In genomic region chr4:135518135-135518534, GRCm38 (mm10) we compare ENCODE assay signal across 24 mouse cellular contexts. TPM values are rescaled to one million over a fixed set of nuclear protein-coding genes. Genes with fewer than 3 reads are reported as not detected.
DNase-seq lines count a peak whose midpoint lies in the region; ATAC-seq and TF ChIP-seq lines count a peak whose summit lies in the region.
"Had no signal": no experiment of that assay in that cellular context is flagged by ENCODE, and none has a peak within 500 bp of the region (broad histone marks: within the 10 kb centered on the region; RNA-seq: fewer than 3 reads in every experiment).

No protein-coding gene starts in this region.

- 0 out of 2 replicates have a peak, but pooled peaks have one; percentile 23 for ATAC-seq in intestine, embryonic 16.5 days
- peak; percentile 15; the same call in 1 of the 2 replicates for ATAC-seq in stomach, embryonic 16.5 days (ENCODE audit: insufficient read depth, low FRiP score)
- no peak for ATAC-seq in midbrain, embryonic 13.5 days
- ATAC-seq: activated CD4-positive, CD25-positive, alpha-beta regulatory T cell, adult 4 months; forebrain, embryonic 13.5 days; forebrain, postnatal 0 days; Patski had no signal

- H3K27ac ChIP-seq in heart, adult 2 months = no peak overlapping the region
- H3K27ac ChIP-seq in intestine, embryonic 16.5 days (ENCODE audit: low read length) = no peak overlapping the region; the same call in 1 of the 2 replicates
- H3K27ac ChIP-seq in stomach, embryonic 16.5 days (ENCODE audit: low read length) = peak overlapping the region; percentile 74
- no peak overlapping the region for H3K27ac ChIP-seq in midbrain, embryonic 13.5 days
- H3K27ac ChIP-seq: embryonic facial prominence, embryonic 12.5 days; forebrain, embryonic 13.5 days; hindbrain, embryonic 10.5 days; hindbrain, embryonic 14.5 days had no signal

- intact Hi-C loops in heart, adult 2 months (cut with DNase I) = loop anchor here (5.0 kb wide), 2 partner anchors 54 to 74 kb away; partner anchors contain the start of gene Grhl3

- no peaks in the 10 kb centered on the region for H3K4me1 ChIP-seq in heart, adult 2 months (ENCODE audit: control insufficient read depth, insufficient read depth, low read length)
- peaks cover 22% of the 10 kb centered on the region for H3K4me1 ChIP-seq in intestine, embryonic 16.5 days (ENCODE audit: control insufficient read depth, insufficient read depth, low read length)
- peaks cover 6% of the 10 kb centered on the region; the same call in 1 of the 2 replicates for H3K4me1 ChIP-seq in stomach, embryonic 16.5 days (ENCODE audit: control insufficient read depth, insufficient read depth, low read length)
- no peaks in the 10 kb centered on the region for H3K4me1 ChIP-seq in midbrain, embryonic 13.5 days (replicated peaks)
- H3K4me1 ChIP-seq: embryonic facial prominence, embryonic 12.5 days; forebrain, embryonic 13.5 days; heart, embryonic 12.5 days had no signal

- no peak for TF ChIP-seq EP300 in heart, adult 2 months (IDR thresholded peaks at IDR 0.05; ENCODE audit: insufficient read depth, low read depth, low read length)

- H3K4me3 ChIP-seq in heart, adult 2 months = no peak overlapping the region
- no peak overlapping the region for H3K4me3 ChIP-seq in intestine, embryonic 16.5 days (ENCODE audit: low read length)
- no peak overlapping the region for H3K4me3 ChIP-seq in stomach, embryonic 16.5 days (replicated peaks; ENCODE audit: low read length)
- H3K4me3 ChIP-seq in midbrain, embryonic 13.5 days (replicated peaks) = no peak overlapping the region
- H3K4me3 ChIP-seq: embryonic facial prominence, embryonic 12.5 days; forebrain, embryonic 13.5 days; heart, embryonic 12.5 days; hindbrain, embryonic 10.5 days had no signal

- DNase-seq in heart, adult 11 months = peak; percentile 76
- DNase-seq in heart, adult 2 months = no peak
- DNase-seq in adipocyte (ENCODE audit: low spot score) = peak; percentile 42
- no peak for DNase-seq in spleen, adult 18-20 months
- DNase-seq: adrenal gland, adult 2 months; adrenal gland, postnatal 25 days; cerebellum, adult 8-10 months; cerebellum, postnatal 14 days; forebrain, postnatal 0 days had no signal

- no peaks in the 10 kb centered on the region for H3K36me3 ChIP-seq in heart, adult 2 months (ENCODE audit: control insufficient read depth, insufficient read depth, low read length)
- H3K36me3 ChIP-seq in intestine, embryonic 16.5 days (ENCODE audit: control insufficient read depth, insufficient read depth, low read length) = no peaks in the 10 kb centered on the region
- H3K36me3 ChIP-seq in stomach, embryonic 16.5 days (ENCODE audit: control insufficient read depth, insufficient read depth, low read length) = no peaks in the 10 kb centered on the region
- H3K36me3 ChIP-seq in midbrain, embryonic 13.5 days = no peaks in the 10 kb centered on the region
- H3K36me3 ChIP-seq: embryonic facial prominence, embryonic 12.5 days; heart, embryonic 12.5 days; hindbrain, embryonic 10.5 days had no signal

- H3K4me2 ChIP-seq in intestine, embryonic 16.5 days (ENCODE audit: low read depth, low read length) = no peak overlapping the region
- no peak overlapping the region for H3K4me2 ChIP-seq in stomach, embryonic 16.5 days (ENCODE audit: low read depth, low read length)
- H3K4me2 ChIP-seq in midbrain, embryonic 13.5 days (replicated peaks) = no peak overlapping the region
- H3K4me2 ChIP-seq: embryonic facial prominence, embryonic 12.5 days; forebrain, embryonic 13.5 days; heart, embryonic 12.5 days; hindbrain, embryonic 14.5 days had no signal

- H3K79me2 ChIP-seq in heart, adult 2 months (replicated peaks; ENCODE audit: control insufficient read depth, insufficient read depth, low read length) = no peaks in the 10 kb centered on the region

- 75% methylated on average over 12 of the region's 12 CpGs for WGBS in heart, adult 2 months
- WGBS in intestine, embryonic 16.5 days = 57% methylated on average over 12 of the region's 12 CpGs
- WGBS in stomach, embryonic 16.5 days = 66% methylated on average over 12 of the region's 12 CpGs
- 81% methylated on average over 12 of the region's 12 CpGs for WGBS in midbrain, embryonic 13.5 days

- H3K27me3 ChIP-seq in heart, adult 2 months (ENCODE audit: control insufficient read depth, insufficient read depth, low read length) = no peaks in the 10 kb centered on the region; the same call in 1 of the 2 replicates
- no peaks in the 10 kb centered on the region; the same call in 1 of the 2 replicates for H3K27me3 ChIP-seq in intestine, embryonic 16.5 days (replicated peaks; ENCODE audit: control insufficient read depth, insufficient read depth, low read length)
- no peaks in the 10 kb centered on the region for H3K27me3 ChIP-seq in stomach, embryonic 16.5 days (ENCODE audit: control insufficient read depth, insufficient read depth, low read length)
- H3K27me3 ChIP-seq in midbrain, embryonic 13.5 days = peaks cover 22% of the 10 kb centered on the region
- H3K27me3 ChIP-seq: embryonic facial prominence, embryonic 12.5 days; forebrain, embryonic 13.5 days; Patski had no signal

- H3K9me3 ChIP-seq in intestine, embryonic 16.5 days (ENCODE audit: control insufficient read depth, low read length) = no peaks in the 10 kb centered on the region
- H3K9me3 ChIP-seq in stomach, embryonic 16.5 days (replicated peaks; ENCODE audit: control insufficient read depth, low read length) = no peaks in the 10 kb centered on the region
- no peaks in the 10 kb centered on the region; the same call in 1 of the 2 replicates for H3K9me3 ChIP-seq in midbrain, embryonic 13.5 days
- H3K9me3 ChIP-seq: embryonic facial prominence, embryonic 12.5 days; forebrain, embryonic 13.5 days; hindbrain, embryonic 10.5 days had no signal

- no peak overlapping the region for H3K9ac ChIP-seq in heart, adult 2 months (ENCODE audit: low read depth, low read length)
- H3K9ac ChIP-seq in intestine, embryonic 16.5 days (ENCODE audit: low read depth, low read length) = no peak overlapping the region
- no peak overlapping the region for H3K9ac ChIP-seq in stomach, embryonic 16.5 days (ENCODE audit: low read length)
- H3K9ac ChIP-seq in midbrain, embryonic 13.5 days (replicated peaks) = no peak overlapping the region
- H3K9ac ChIP-seq: embryonic facial prominence, embryonic 12.5 days; forebrain, embryonic 13.5 days; forebrain, postnatal 0 days; heart, embryonic 12.5 days; hindbrain, embryonic 14.5 days had no signal

- TF ChIP-seq CTCF in heart, adult 2 months (IDR thresholded peaks at IDR 0.05) = no peak

- no peak for TF ChIP-seq POLR2A in heart, adult 2 months (IDR thresholded peaks at IDR 0.05; ENCODE audit: insufficient read depth, low read depth, low read length)

RNA-seq across cellular contexts. Expression of gene Nipal3, which starts 23.3 kb away (rescaled TPM):
- total RNA-seq in heart, adult 2 months (2021) = 10 to 100 TPM; 35.0 to 41.5 TPM
- polyA plus RNA-seq in heart, adult 2 months (2012; rRNA removed) = 27.0 and 39.4 TPM in 2 replicates
- 5.2 and 5.6 TPM in 2 replicates for polyA plus RNA-seq in intestine, embryonic 16.5 days (2015; fragmentation: Nextera tagmentation; extraction: Ambion mirVana)
- polyA plus RNA-seq in stomach, embryonic 16.5 days (2015; fragmentation: Nextera tagmentation; extraction: Ambion mirVana) = 4.7 and 4.8 TPM in 2 replicates
- 6.8 and 7.5 TPM in 2 replicates for polyA plus RNA-seq in midbrain, embryonic 13.5 days (2015; fragmentation: Nextera tagmentation; extraction: Ambion mirVana)

RNA-seq across cellular contexts. Expression of gene Stpg1, which starts 23.5 kb away (rescaled TPM):
- not detected for total RNA-seq in heart, adult 2 months (2021)
- polyA plus RNA-seq in heart, adult 2 months (2012; rRNA removed) = 0.12 and 0.25 TPM in 2 replicates
- polyA plus RNA-seq in intestine, embryonic 16.5 days (2015; fragmentation: Nextera tagmentation; extraction: Ambion mirVana) = 0.27 and 0.29 TPM in 2 replicates
- 0.17 and 0.29 TPM in 2 replicates for polyA plus RNA-seq in stomach, embryonic 16.5 days (2015; fragmentation: Nextera tagmentation; extraction: Ambion mirVana)
- polyA plus RNA-seq in midbrain, embryonic 13.5 days (2015; fragmentation: Nextera tagmentation; extraction: Ambion mirVana) = 0.93 and 1.3 TPM in 2 replicates
- total RNA-seq: CH12.LX; gastrocnemius, adult 8-10 months; gastrocnemius, postnatal 4 days; heart, postnatal 25 days had no signal
- polyA plus RNA-seq: Patski had no signal

RNA-seq across cellular contexts. Expression of gene Grhl3, which starts 55.3 kb away (rescaled TPM):
- under 1 TPM; 0.08 to 0.14 TPM for total RNA-seq in heart, adult 2 months (2021)
- 0.04 TPM in 1 of 2 replicates, not detected in the other for polyA plus RNA-seq in heart, adult 2 months (2012; rRNA removed)
- polyA plus RNA-seq in intestine, embryonic 16.5 days (2015; fragmentation: Nextera tagmentation; extraction: Ambion mirVana) = 2.5 and 2.9 TPM in 2 replicates
- polyA plus RNA-seq in stomach, embryonic 16.5 days (2015; fragmentation: Nextera tagmentation; extraction: Ambion mirVana) = 54.1 and 74.1 TPM in 2 replicates
- polyA plus RNA-seq in midbrain, embryonic 13.5 days (2015; fragmentation: Nextera tagmentation; extraction: Ambion mirVana) = 2.1 and 2.8 TPM in 2 replicates
- total RNA-seq: adrenal gland, postnatal 25 days; CH12.LX; heart, adult 8-10 months had no signal
- polyA plus RNA-seq: activated CD4-positive, CD25-positive, alpha-beta regulatory T cell, adult 4 months; adrenal gland, adult 2 months; Patski had no signal

Comparison
In these comparisons a context has a peak if more than half of its experiments do, and no peak if none do; other contexts are left out.
1. DNase-seq: peak in heart, adult 11 months (single experiment) and adipocyte (single experiment); none in heart, adult 2 months (0 of 2) and spleen, adult 18-20 months (0 of 2).
2. RNA of gene Grhl3, which starts 55.3 kb away (polyA plus RNA-seq): 54.1 to 74.1 TPM in stomach, embryonic 16.5 days; 2.5 to 2.9 TPM in intestine, embryonic 16.5 days, 2.1 to 2.8 TPM in midbrain, embryonic 13.5 days and 0.04 TPM in heart, adult 2 months; every median in the first group is over 10 times any median in the second.